Mouse (Mus musculus) forebrain, embryonic 14.5 days (tissue): ENCODE data around the gene Renbp. TPM values are rescaled to one million over a fixed set of nuclear protein-coding genes. Genes with fewer than 3 reads are reported as not detected.

Source experiments
- ATAC-seq: fragments of 200-750 bp; cut with Nextera tagmentation; 2 replicates; pipeline ENCODE4 v1.8.0; 2017; ENCODE audit warnings: mild to moderate bottlenecking, moderate library complexity
- DNase-seq: peaks from one replicate; pipeline ENCODE4 v3.0.0-alpha.2; 2015; ENCODE audit warnings: low spot score
- H3K27ac ChIP-seq: fragments of 300-500 bp; sonication (generic); 2 replicates; pipeline ENCODE4 v1.5.1; 2014; ENCODE audit warnings: low read depth, mild to moderate bottlenecking, control low read depth, low read length, moderate library complexity
- H3K27me3 ChIP-seq: fragments of 300-500 bp; sonication (generic); replicated peaks from 2 replicates; pipeline ENCODE4 v1.6.1; 2014; ENCODE audit warnings: low read length, control low read depth, mixed read lengths; ENCODE audit not compliant: control insufficient read depth, insufficient read depth
- H3K36me3 ChIP-seq: fragments of 300-500 bp; sonication (generic); 2 replicates; pipeline ENCODE4 v1.6.1; 2014; ENCODE audit warnings: low read length, control low read depth; ENCODE audit not compliant: control insufficient read depth, insufficient read depth
- H3K4me1 ChIP-seq: fragments of 300-500 bp; sonication (generic); 2 replicates; pipeline ENCODE4 v1.6.1; 2014; ENCODE audit warnings: antibody characterized with exemption, low read length, control low read depth; ENCODE audit not compliant: control insufficient read depth, insufficient read depth
- H3K4me2 ChIP-seq: fragments of 300-500 bp; sonication (generic); 2 replicates; pipeline ENCODE4 v1.6.1; 2014; ENCODE audit warnings: mild to moderate bottlenecking, control low read depth, low read length
- H3K4me3 ChIP-seq: fragments of 300-500 bp; sonication (generic); 2 replicates; pipeline ENCODE4 v1.5.1; 2014; ENCODE audit warnings: low read depth, low read length, control low read depth
- H3K9ac ChIP-seq: fragments of 300-500 bp; sonication (generic); 2 replicates; pipeline ENCODE4 v1.6.1; 2014; ENCODE audit warnings: mild to moderate bottlenecking, low read length, control low read depth, moderate library complexity
- H3K9me3 ChIP-seq: fragments of 300-500 bp; sonication (generic); replicated peaks from 2 replicates; pipeline ENCODE4 v1.6.1; 2016; ENCODE audit warnings: low read length, control low read depth, mixed read lengths; ENCODE audit not compliant: control insufficient read depth
- WGBS: fragments of 180-500 bp; shearing (Covaris S2); extraction: QIAGEN DNeasy Blood & Tissue Kit; methylation state at CpG from one replicate; pipeline ENCODE4 v1.1.7; 2014; 5-methylcytosine and 5-hydroxymethylcytosine counted together
- polyA plus RNA-seq: library from polyadenylated mRNA; unstranded; fragments of >200 nt; fragmentation: Nextera tagmentation; extraction: Ambion mirVana; gene quantifications from 2 replicates; pipeline ENCODE4 v1.2.1, GENCODE M21; 2014

The Renbp gene
- polyA plus RNA-seq, 1 experiment from 2014 or later, result 9.3 TPM

GRCm38 (mm10) chrX:73911588-73911987, 19.1 kb downstream of the Renbp start:
- H3K4me3 ChIP-seq, result no peak overlapping the region
- H3K27me3 ChIP-seq, result no peaks in the 10 kb centered on the region
- no peaks in the 10 kb centered on the region for H3K36me3 ChIP-seq
- WGBS, result 89% methylated on average over 2 of the region's 2 CpGs
- no peak for DNase-seq
- H3K9ac ChIP-seq, result no peak overlapping the region
- H3K27ac ChIP-seq, result no peak overlapping the region
- H3K9me3 ChIP-seq, result no peaks in the 10 kb centered on the region
- H3K4me2 ChIP-seq, result no peak overlapping the region
- no peak for ATAC-seq
- H3K4me1 ChIP-seq, result no peaks in the 10 kb centered on the region

- DNase-seq, result no peak
- Histone ChIP-seq H3K27me3 (no peaks in the 10 kb centered on the region), H3K4me2 (peak overlapping the region; percentile 25; the same call in 1 of the 2 replicates), H3K36me3 (no peaks in the 10 kb centered on the region), H3K9ac (no peak overlapping the region), H3K4me1 (no peaks in the 10 kb centered on the region), H3K4me3 (no peak overlapping the region), H3K9me3 (no peaks in the 10 kb centered on the region), H3K27ac (no peak overlapping the region)
- ATAC-seq, result no peak
- WGBS, result 32% methylated on average over 26 of the region's 26 CpGs
Observed at GRCm38 (mm10) chrX:73911156-73911555, 19.5 kb downstream of the Renbp start.

- ATAC-seq, result no peak
- Histone ChIP-seq H3K27ac (no peak overlapping the region), H3K27me3 (no peaks in the 10 kb centered on the region), H3K4me3 (no peak overlapping the region), H3K9me3 (no peaks in the 10 kb centered on the region), H3K9ac (no peak overlapping the region), H3K36me3 (no peaks in the 10 kb centered on the region), H3K4me1 (no peaks in the 10 kb centered on the region), H3K4me2 (no peak overlapping the region)
- no peak for DNase-seq
Observed at GRCm38 (mm10) chrX:73910451-73910850, 20.2 kb downstream of the Renbp start.

GRCm38 (mm10) chrX:73910049-73910448, 20.6 kb downstream of the Renbp start:
- no peaks in the 10 kb centered on the region for H3K27me3 ChIP-seq
- no peak overlapping the region for H3K4me3 ChIP-seq
- ATAC-seq (no peak), DNase-seq (no peak)
- H3K4me2 ChIP-seq, result no peak overlapping the region
- H3K9ac ChIP-seq, result no peak overlapping the region
- no peak overlapping the region for H3K27ac ChIP-seq
- no peaks in the 10 kb centered on the region for H3K4me1 ChIP-seq
- no peaks in the 10 kb centered on the region for H3K36me3 ChIP-seq
- WGBS, result 83% methylated on average over 1 of the region's 1 CpGs
- H3K9me3 ChIP-seq, result no peaks in the 10 kb centered on the region

- Histone ChIP-seq H3K27ac (no peak overlapping the region), H3K4me1 (no peaks in the 10 kb centered on the region), H3K9me3 (no peaks in the 10 kb centered on the region), H3K27me3 (no peaks in the 10 kb centered on the region), H3K4me3 (no peak overlapping the region), H3K36me3 (no peaks in the 10 kb centered on the region), H3K9ac (no peak overlapping the region), H3K4me2 (no peak overlapping the region)
- WGBS, result 73% methylated on average over 3 of the region's 3 CpGs
- ATAC-seq (no peak), DNase-seq (no peak)
Observed at GRCm38 (mm10) chrX:73897959-73898358, 32.7 kb downstream of the Renbp start.

- Histone ChIP-seq H3K4me1 (no peaks in the 10 kb centered on the region), H3K4me2 (no peak within 1 kb of the TSS), H3K9me3 (no peaks in the 10 kb centered on the region), H3K27ac (no peak within 1 kb of the TSS), H3K36me3 (no peaks in the 10 kb centered on the region), H3K27me3 (no peaks in the 10 kb centered on the region), H3K9ac (no peak within 1 kb of the TSS), H3K4me3 (no peak within 1 kb of the TSS)
- DNase-seq (peak; percentile 51), ATAC-seq (no peak)
- 18% methylated on average over 2 of the region's 2 CpGs for WGBS
Observed at GRCm38 (mm10) chrX:73895719-73896118, 34.9 kb downstream of the Renbp start, which contains the start of gene L1cam. L1cam (minus strand) TSS chrX:73896105.

- Histone ChIP-seq H3K4me1 (no peaks in the 10 kb centered on the region), H3K36me3 (no peaks in the 10 kb centered on the region), H3K4me3 (no peak overlapping the region), H3K9me3 (no peaks in the 10 kb centered on the region), H3K4me2 (no peak overlapping the region), H3K27ac (no peak overlapping the region), H3K9ac (no peak overlapping the region), H3K27me3 (no peaks in the 10 kb centered on the region)
- DNase-seq (no peak), ATAC-seq (no peak)
- WGBS, result 90% methylated on average over 14 of the region's 14 CpGs
Observed at GRCm38 (mm10) chrX:73892833-73893232, 37.8 kb downstream of the Renbp start.

GRCm38 (mm10) chrX:73891551-73892152, 39.0 kb downstream of the Renbp start, which contains the start of gene Avpr2:
Avpr2 (plus strand) TSS chrX:73892102.
- DNase-seq (no peak), ATAC-seq (no peak)
- H3K4me1 ChIP-seq, result no peaks in the 10 kb centered on the region
- no peaks in the 10 kb centered on the region for H3K9me3 ChIP-seq
- no peak within 1 kb of the TSS for H3K4me2 ChIP-seq
- no peaks in the 10 kb centered on the region for H3K27me3 ChIP-seq
- no peak within 1 kb of the TSS for H3K4me3 ChIP-seq
- H3K36me3 ChIP-seq, result no peaks in the 10 kb centered on the region
- no peak within 1 kb of the TSS for H3K9ac ChIP-seq
- no peak within 1 kb of the TSS for H3K27ac ChIP-seq
- WGBS, result 74% methylated on average over 6 of the region's 6 CpGs

GRCm38 (mm10) chrX:73881463-73881862, 49.2 kb downstream of the Renbp start:
- ATAC-seq (0 out of 2 replicates have a peak, but pooled peaks have one; percentile 6), DNase-seq (no peak)
- 27% methylated on average over 6 of the region's 6 CpGs for WGBS
- H3K9me3 ChIP-seq, result no peaks in the 10 kb centered on the region
- H3K27me3 ChIP-seq, result no peaks in the 10 kb centered on the region
- H3K4me3 ChIP-seq, result no peak overlapping the region
- H3K4me1 ChIP-seq, result no peaks in the 10 kb centered on the region
- peak overlapping the region; percentile 57; the same call in 1 of the 2 replicates for H3K4me2 ChIP-seq
- H3K27ac ChIP-seq, result no peak overlapping the region
- no peaks in the 10 kb centered on the region for H3K36me3 ChIP-seq
- peak overlapping the region; percentile 71; the same call in 1 of the 2 replicates for H3K9ac ChIP-seq
